Comparison of ENCODE assay signal across 8 mouse cellular contexts in genomic region chr16:4370141-4370541, GRCm38 (mm10). TPM values are rescaled to one million over a fixed set of nuclear protein-coding genes. Genes with fewer than 3 reads are reported as not detected.
DNase-seq lines count a peak whose midpoint lies in the region; ATAC-seq lines count a peak whose summit lies in the region.

No protein-coding gene starts in this region.

- ATAC-seq in cerebellum, adult (ENCODE audit: insufficient number of reproducible peaks, low FRiP score, low TSS enrichment): peak; percentile 61; the same call in 1 of the 2 replicates
- ATAC-seq in neutrophil, adult 5-6 weeks (ENCODE audit: extremely low read depth, insufficient number of reproducible peaks, low FRiP score, poor library complexity, severe bottlenecking): 0 out of 2 replicates have a peak, but pooled peaks have one; percentile 28
- ATAC-seq in inflammation-experienced regulatory T-cells, adult 6 months: no peak
- ATAC-seq in activated CD4-positive, CD25-positive, alpha-beta regulatory T cell, adult 4 months: no peak

- H3K4me1 ChIP-seq in midbrain, embryonic 10.5 days: no peaks in the 10 kb centered on the region

- DNase-seq in ovary, postnatal 36 days (ENCODE audit: low spot score): peak; percentile 63
- no peak for DNase-seq in ovary, postnatal 14 days (ENCODE audit: low spot score)
- peak; percentile 63 for DNase-seq in heart, adult 8-10 months (ENCODE audit: low spot score)
- DNase-seq in midbrain, embryonic 10.5 days (ENCODE audit: low spot score): no peak

- no peak overlapping the region for H3K4me3 ChIP-seq in midbrain, embryonic 10.5 days

- 79% methylated on average over 10 of the region's 10 CpGs for WGBS in midbrain, embryonic 10.5 days

- no peaks in the 10 kb centered on the region for H3K36me3 ChIP-seq in midbrain, embryonic 10.5 days

- H3K9me3 ChIP-seq in midbrain, embryonic 10.5 days (replicated peaks): no peaks in the 10 kb centered on the region

- H3K27me3 ChIP-seq in midbrain, embryonic 10.5 days (ENCODE audit: low read depth, poor library complexity, severe bottlenecking): no peaks in the 10 kb centered on the region

- H3K27ac ChIP-seq in midbrain, embryonic 10.5 days (replicated peaks): no peak overlapping the region

RNA-seq across cellular contexts. Expression of gene Adcy9, which starts 50.2 kb away (rescaled TPM):
- total RNA-seq in heart, adult 8-10 months (2022): 10 to 100 TPM; 21.7 to 24.0 (median 23.2) TPM
- total RNA-seq in neutrophil, adult 5-6 weeks (2017): 2.3 and 2.6 TPM in 2 replicates
- polyA plus RNA-seq in midbrain, embryonic 10.5 days (2016; fragmentation: Nextera tagmentation; extraction: Ambion mirVana): 0.56 and 0.92 TPM in 2 replicates
- under 1 TPM in 2 of 3 experiments, not detected in 1; 0.12 to 0.49 TPM for polyA plus RNA-seq in inflammation-experienced regulatory T-cells, adult 6 months (2017; shearing (Covaris generic))
- polyA plus RNA-seq in activated CD4-positive, CD25-positive, alpha-beta regulatory T cell, adult 4 months (2017; shearing (Covaris generic)): under 1 TPM; 0.36 to 0.40 TPM

Comparison
In these comparisons a context has a peak if more than half of its experiments do, and no peak if none do; other contexts are left out.
1. DNase-seq: peak in ovary, postnatal 36 days (single experiment) and heart, adult 8-10 months (single experiment); none in ovary, postnatal 14 days (single experiment) and midbrain, embryonic 10.5 days (single experiment).
2. ATAC-seq: peak in cerebellum, adult (single experiment) and neutrophil, adult 5-6 weeks (single experiment); none in inflammation-experienced regulatory T-cells, adult 6 months (single experiment) and activated CD4-positive, CD25-positive, alpha-beta regulatory T cell, adult 4 months (single experiment).